Mouse (Mus musculus): ENCODE data around the gene Ripor3. TPM values are rescaled to one million over a fixed set of nuclear protein-coding genes. Genes with fewer than 3 reads are reported as not detected.

Gene Ripor3
- polyA plus RNA-seq, 1 experiment, result 18.2 TPM

- no peak for TF ChIP-seq GATA1 (IDR thresholded peaks at IDR 0.05; ENCODE audit: low read length)
Observed at GRCm38 (mm10) chr2:167954928-167955327, 55.5 kb downstream of the Ripor3 start.

GRCm38 (mm10) chr2:167953819-167954218 is 56.6 kb downstream of the Ripor3 start:
- no peak for TF ChIP-seq GATA1 (IDR thresholded peaks at IDR 0.05; ENCODE audit: low read length)

DNA sequence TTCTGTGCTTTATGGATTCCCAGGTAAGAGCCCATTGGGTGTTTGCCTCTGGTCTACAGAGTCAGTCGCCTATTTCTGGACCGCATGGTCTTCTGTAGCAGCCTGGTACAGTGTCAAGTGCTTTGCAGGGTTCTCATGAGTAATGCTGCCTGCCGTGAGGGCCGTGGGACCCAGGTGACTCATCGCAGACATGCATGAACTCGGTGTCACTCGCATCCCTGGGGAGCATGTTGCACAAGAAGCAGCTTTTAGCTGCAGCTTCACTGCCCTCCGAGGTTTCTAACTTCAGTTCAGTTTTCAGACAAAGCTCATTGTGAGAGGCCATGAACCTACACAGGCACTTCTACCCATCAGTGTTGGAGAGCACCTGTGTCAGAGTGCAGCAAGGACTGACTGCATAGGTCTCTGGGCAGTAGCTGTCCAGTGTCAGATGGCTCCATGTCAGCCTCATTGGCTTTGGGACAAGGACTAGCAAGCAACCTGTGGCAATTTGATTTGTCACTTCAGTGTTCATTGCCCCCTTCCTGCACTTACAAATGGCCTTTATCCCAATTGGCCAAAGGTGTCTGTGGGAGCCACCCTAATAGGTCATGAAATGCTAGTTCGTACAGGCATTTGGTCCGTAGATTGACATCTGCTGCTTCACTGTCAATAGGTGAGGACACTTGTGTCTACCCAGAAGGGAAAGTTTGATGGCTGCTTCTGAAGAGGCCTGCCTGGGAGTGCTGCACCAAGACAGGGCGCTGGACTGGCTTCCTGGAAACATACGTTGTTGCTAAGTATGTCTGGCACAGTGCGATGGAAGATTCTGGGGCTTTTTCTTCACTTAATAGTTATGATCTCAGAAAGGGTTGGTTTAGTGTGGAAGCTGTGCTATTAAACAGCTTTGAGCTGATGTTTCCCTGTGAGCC is 58.9 kb downstream of the Ripor3 start:
- no peak for TF ChIP-seq GATA1 (IDR thresholded peaks at IDR 0.05; ENCODE audit: low read length)

- no peak for TF ChIP-seq GATA1 (IDR thresholded peaks at IDR 0.05; ENCODE audit: low read length)
Observed at GRCm38 (mm10) chr2:167950681-167951080, 59.7 kb downstream of the Ripor3 start.

GRCm38 (mm10) chr2:167949808-167950207 is 60.6 kb downstream of the Ripor3 start:
- TF ChIP-seq GATA1 (IDR thresholded peaks at IDR 0.05; ENCODE audit: low read length), result no peak

DNA sequence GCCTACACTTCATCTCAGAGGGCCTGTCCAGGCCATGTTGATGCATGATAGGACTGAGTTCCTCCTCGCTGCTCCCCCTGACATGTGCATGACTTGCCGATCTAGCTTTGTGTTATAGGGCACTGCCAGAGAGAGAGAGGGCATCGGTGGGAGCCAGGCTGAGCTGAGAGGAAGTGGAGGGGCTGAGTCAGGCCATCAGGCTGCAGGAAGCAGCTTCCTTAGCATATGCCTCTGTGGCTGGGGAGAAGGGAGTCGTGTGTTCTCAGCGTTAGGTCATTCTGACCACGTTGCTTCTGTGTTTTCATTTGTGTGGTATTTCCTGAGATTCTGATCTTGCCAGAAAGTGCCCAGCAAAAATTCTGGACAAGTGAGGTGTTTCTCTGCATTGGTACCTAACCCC is 61.2 kb downstream of the Ripor3 start:
- no peak for TF ChIP-seq GATA1 (IDR thresholded peaks at IDR 0.05; ENCODE audit: low read length)

DNA sequence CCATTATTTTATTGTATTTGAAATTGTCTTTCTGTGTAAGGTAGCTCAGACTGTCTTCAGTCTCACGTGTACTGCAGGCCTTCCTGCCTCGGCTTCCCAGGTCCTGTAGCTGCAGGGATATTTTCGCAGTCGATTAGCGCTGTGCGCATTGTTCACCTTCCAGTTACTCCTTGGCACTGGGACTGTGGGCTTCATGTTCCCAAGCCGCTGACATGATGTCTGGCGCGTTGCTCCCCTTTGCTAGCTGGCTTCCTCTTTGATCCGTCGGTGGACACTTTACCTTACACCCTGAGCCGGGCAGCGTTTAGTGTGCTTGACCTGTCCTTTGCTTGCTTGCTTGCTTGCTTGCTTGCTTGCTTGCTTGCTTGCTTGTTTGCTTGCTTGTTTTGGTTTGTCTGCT is 61.9 kb downstream of the Ripor3 start:
- no peak for TF ChIP-seq GATA1 (IDR thresholded peaks at IDR 0.05; ENCODE audit: low read length)

- no peak for TF ChIP-seq GATA1 (IDR thresholded peaks at IDR 0.05; ENCODE audit: low read length)
Observed at GRCm38 (mm10) chr2:167948047-167948446, 62.4 kb downstream of the Ripor3 start.

GRCm38 (mm10) chr2:167947251-167947650 is 63.2 kb downstream of the Ripor3 start:
- TF ChIP-seq GATA1 (IDR thresholded peaks at IDR 0.05; ENCODE audit: low read length), result no peak

- no peak for TF ChIP-seq GATA1 (IDR thresholded peaks at IDR 0.05; ENCODE audit: low read length)
Observed at GRCm38 (mm10) chr2:167945451-167945850, 65.0 kb downstream of the Ripor3 start.

GRCm38 (mm10) chr2:167944193-167944592 is 66.2 kb downstream of the Ripor3 start:
- TF ChIP-seq GATA1 (IDR thresholded peaks at IDR 0.05; ENCODE audit: low read length), result no peak

GRCm38 (mm10) chr2:167942926-167943633 is 67.3 kb downstream of the Ripor3 start:
- TF ChIP-seq GATA1 (IDR thresholded peaks at IDR 0.05; ENCODE audit: low read length), result no peak

- no peak for TF ChIP-seq GATA1 (IDR thresholded peaks at IDR 0.05; ENCODE audit: low read length)
Observed at GRCm38 (mm10) chr2:167942199-167942925, 68.1 kb downstream of the Ripor3 start.

GRCm38 (mm10) chr2:167941745-167942176 is 68.7 kb downstream of the Ripor3 start:
- TF ChIP-seq GATA1 (IDR thresholded peaks at IDR 0.05; ENCODE audit: low read length), result peak; percentile 53

DNA sequence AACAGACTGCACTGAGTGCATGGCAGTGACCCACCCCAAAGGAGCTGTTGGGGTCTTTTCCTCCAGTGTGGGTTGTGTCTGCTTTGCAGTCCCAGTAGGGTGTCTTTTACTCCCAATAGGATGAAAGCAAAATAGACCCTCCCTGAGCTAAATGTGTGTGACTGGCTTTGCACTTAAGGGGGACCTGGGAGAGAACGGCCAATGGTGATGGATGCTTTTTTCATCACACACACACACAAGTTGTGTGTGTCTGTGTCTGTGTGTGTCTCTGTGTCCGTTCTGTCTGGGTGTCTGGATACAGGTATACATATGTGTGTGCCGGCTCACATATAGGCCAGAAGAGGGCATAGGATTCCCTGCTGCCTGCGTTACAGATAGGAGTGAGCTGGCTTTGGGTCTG is 69.1 kb downstream of the Ripor3 start:
- TF ChIP-seq GATA1 (IDR thresholded peaks at IDR 0.05; ENCODE audit: low read length), result no peak

DNA sequence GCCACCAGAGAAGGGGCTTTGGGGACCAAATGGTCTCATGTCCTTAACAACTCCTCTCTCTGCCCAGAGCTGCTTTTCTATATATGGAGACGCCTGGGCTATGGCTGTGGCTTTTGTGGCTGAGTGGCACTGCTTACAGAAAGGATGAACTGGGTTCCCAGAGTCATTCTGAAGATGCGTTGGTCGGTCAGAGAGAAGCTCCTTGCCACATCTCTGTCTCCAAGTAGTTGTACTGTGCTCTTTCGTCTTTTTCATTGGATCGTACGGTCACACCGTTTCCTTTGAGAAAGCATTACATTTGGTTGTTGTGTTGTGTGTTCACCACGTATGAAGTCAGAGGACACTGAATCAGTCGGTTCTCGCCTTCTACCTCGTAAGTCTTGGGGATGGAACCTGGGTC is 69.8 kb downstream of the Ripor3 start:
- no peak for TF ChIP-seq GATA1 (IDR thresholded peaks at IDR 0.05; ENCODE audit: low read length)
